Mouse (Mus musculus) left cerebral cortex, postnatal 4 days (tissue): Measurements from ENCODE around the gene Ngrn. TPM values are rescaled to one million over a fixed set of nuclear protein-coding genes. Genes with fewer than 3 reads are reported as not detected.

Experiments
- DNase-seq: peaks from one replicate; pipeline ENCODE4 v3.0.0-alpha.2; 2022
- intact Hi-C: fragments of 180-260 bp; cut with DNase I; formaldehyde crosslinking; loops from one replicate; pipeline ENCODE4 v1.15.1; 2025
- total RNA-seq, 2 experiments: library from RNA; stranded (reverse); gene quantifications; 2 replicates each; pipeline ENCODE4 v1.2.3; 2021

The Ngrn gene
- total RNA-seq, 2 experiments from 2014 or later: 41.6 to 42.7 TPM

GRCm38 (mm10) chr7:80257706-80258105 is 3.3 kb upstream of the Ngrn start:
- intact Hi-C loops: no loop called here
- no peak for DNase-seq

GRCm38 (mm10) chr7:80261372-80261990 is 466 bp downstream of the Ngrn start:
- DNase-seq: no peak
- intact Hi-C loops: no loop called here

- no peak for DNase-seq
- intact Hi-C loops: no loop called here
Observed at GRCm38 (mm10) chr7:80264606-80265005, 3.6 kb downstream of the Ngrn start.

- DNase-seq: no peak
- intact Hi-C loops: no loop called here
Observed at GRCm38 (mm10) chr7:80267764-80268163, 6.7 kb downstream of the Ngrn start.

GRCm38 (mm10) chr7:80268897-80269750 is 8.1 kb downstream of the Ngrn start, which contains the start of gene Vps33b:
TSS of gene Vps33b (plus strand) at chr7:80269649.
- intact Hi-C loops: no loop called here

GRCm38 (mm10) chr7:80269751-80270255 is 8.8 kb downstream of the Ngrn start:
- DNase-seq: peak; percentile 51
- intact Hi-C loops: no loop called here

More at GRCm38 (mm10) chr7:80268897-80269750, 8.1 kb downstream of the Ngrn start, which contains the start of gene Vps33b:
- peak; percentile 97 for DNase-seq

GRCm38 (mm10) chr7:80273456-80273855 is 12.4 kb downstream of the Ngrn start:
- intact Hi-C loops: no loop called here
- no peak for DNase-seq

- no peak for DNase-seq
- intact Hi-C loops: no loop called here
Observed at GRCm38 (mm10) chr7:80276374-80276773, 15.4 kb downstream of the Ngrn start.

GRCm38 (mm10) chr7:80280032-80280431 is 19.0 kb downstream of the Ngrn start:
- DNase-seq: no peak
- intact Hi-C loops: no loop called here

GRCm38 (mm10) chr7:80280998-80281397 is 20.0 kb downstream of the Ngrn start:
- intact Hi-C loops: no loop called here
- no peak for DNase-seq

- DNase-seq: no peak
- intact Hi-C loops: no loop called here
Observed at GRCm38 (mm10) chr7:80281646-80282045, 20.6 kb downstream of the Ngrn start.

GRCm38 (mm10) chr7:80283226-80283918 is 22.4 kb downstream of the Ngrn start:
- intact Hi-C loops: no loop called here

GRCm38 (mm10) chr7:80284391-80284790 is 23.4 kb downstream of the Ngrn start:
- intact Hi-C loops: no loop called here

More at GRCm38 (mm10) chr7:80283226-80283918, 22.4 kb downstream of the Ngrn start:
- no peak for DNase-seq

GRCm38 (mm10) chr7:80285725-80286124 is 24.7 kb downstream of the Ngrn start:
- intact Hi-C loops: no loop called here
- no peak for DNase-seq

More at GRCm38 (mm10) chr7:80284391-80284790, 23.4 kb downstream of the Ngrn start:
- no peak for DNase-seq

- DNase-seq: no peak
- intact Hi-C loops: no loop called here
Observed at GRCm38 (mm10) chr7:80287736-80288135, 26.7 kb downstream of the Ngrn start.

- DNase-seq: peak; percentile 98
- intact Hi-C loops: no loop called here
Observed at GRCm38 (mm10) chr7:80294062-80294763, 33.2 kb downstream of the Ngrn start, which contains the start of gene Prc1. TSS of gene Prc1 (plus strand) at chr7:80294450.

- intact Hi-C loops: no loop called here
- no peak for DNase-seq
Observed at GRCm38 (mm10) chr7:80294764-80295648, 34.0 kb downstream of the Ngrn start.

- no peak for DNase-seq
- intact Hi-C loops: no loop called here
Observed at GRCm38 (mm10) chr7:80296462-80296861, 35.4 kb downstream of the Ngrn start.

- no peak for DNase-seq
- intact Hi-C loops: no loop called here
Observed at GRCm38 (mm10) chr7:80297041-80297440, 36.0 kb downstream of the Ngrn start.
